Mouse (Mus musculus) cortical plate, adult 2 months (tissue): ENCODE measurements around the gene Dok3.

Experiments
- CTCF ChIP-seq: fragments of 200-500 bp; IDR thresholded peaks from 2 replicates; pipeline ENCODE4 v1.5.1; 2011; ENCODE audit warnings: mild to moderate bottlenecking, control low read depth, low read length; ENCODE audit not compliant: insufficient read depth; ENCODE audit errors: extremely low read depth
- POLR2A ChIP-seq: fragments of 200-500 bp; IDR thresholded peaks from 2 replicates; pipeline ENCODE4 v1.6.1; 2011; ENCODE audit warnings: mild to moderate bottlenecking, low read length, control low read depth; ENCODE audit not compliant: insufficient read depth; ENCODE audit errors: extremely low read depth

DNA sequence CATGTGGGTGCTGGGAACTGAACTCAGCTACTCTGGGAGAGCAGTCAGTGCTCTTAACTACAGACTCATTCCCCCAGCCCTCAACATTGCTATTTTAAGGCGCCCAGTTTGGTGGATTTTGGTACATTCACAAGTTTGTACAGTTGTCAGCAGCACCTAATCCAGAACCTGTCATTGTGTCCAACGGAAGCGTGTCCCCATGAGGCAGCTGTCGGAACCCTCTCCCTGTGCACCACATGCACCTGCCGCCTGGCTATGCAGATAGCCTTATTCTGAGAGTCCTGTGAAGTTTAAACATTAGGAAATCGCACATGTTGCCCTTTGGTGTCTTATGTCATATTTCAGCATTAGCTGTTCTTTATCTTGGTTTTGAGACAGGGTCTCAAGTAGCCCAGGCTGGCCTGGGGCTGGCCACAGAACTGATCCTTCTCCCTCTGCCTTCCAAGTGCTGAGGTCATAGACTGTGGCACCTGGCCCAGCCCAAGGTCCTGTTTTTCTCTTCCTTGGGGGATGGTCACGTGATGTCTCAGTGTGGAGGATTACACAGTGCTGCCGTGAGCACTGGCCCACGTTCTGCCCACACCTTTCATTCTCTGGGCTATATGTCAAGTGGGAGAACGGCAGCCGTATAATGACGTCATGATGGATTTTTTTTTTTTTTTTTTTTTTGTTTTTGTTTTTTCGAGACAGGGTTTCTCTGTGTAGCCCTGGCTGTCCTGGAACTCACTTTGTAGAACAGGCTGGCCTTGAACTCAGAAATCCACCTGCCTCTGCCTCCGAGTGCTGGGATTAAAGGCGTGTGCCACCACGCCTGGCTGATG lies 3.2 kb downstream of the Dok3 start:
- no peak for TF ChIP-seq CTCF
- TF ChIP-seq POLR2A: no peak
